Mouse (Mus musculus): Measurements from ENCODE around the gene Gdpd5. TPM values are rescaled to one million over a fixed set of nuclear protein-coding genes. Genes with fewer than 3 reads are reported as not detected.
"Not testable (repeated sequence)": the region's sequence is repeated elsewhere in the genome, so short reads cannot be mapped to it uniquely, and the experiment has no call there.

The Gdpd5 gene
- polyA plus RNA-seq, 1 experiment = 3.7 TPM

GRCm38 (mm10) chr7:99362137-99362536, 19.1 kb upstream of the Gdpd5 start:
- Histone ChIP-seq H3K9me3 (no peaks in the 10 kb centered on the region), H3K36me3 (replicated peaks; ENCODE audit: low read length) (no peaks in the 10 kb centered on the region), H3K4me1 (peaks cover 6% of the 10 kb centered on the region), H3K4me3 (replicated peaks) (no peak overlapping the region), H3K27me3 (replicated peaks) (peaks cover 74% of the 10 kb centered on the region)
- TF ChIP-seq GATA1 (IDR thresholded peaks at IDR 0.05; ENCODE audit: borderline replicate concordance, low read length) (no peak), FLI1 (IDR thresholded peaks at IDR 0.05; ENCODE audit: low read length) (no peak)

- H3K4me3 ChIP-seq (replicated peaks) = no peak overlapping the region
- H3K4me1 ChIP-seq = peaks cover 3% of the 10 kb centered on the region
- no peaks in the 10 kb centered on the region for H3K9me3 ChIP-seq
- no peak for TF ChIP-seq GATA1 (IDR thresholded peaks at IDR 0.05; ENCODE audit: borderline replicate concordance, low read length)
- TF ChIP-seq FLI1 (IDR thresholded peaks at IDR 0.05; ENCODE audit: low read length) = no peak
- no peaks in the 10 kb centered on the region for H3K36me3 ChIP-seq (replicated peaks; ENCODE audit: low read length)
- peaks cover 78% of the 10 kb centered on the region for H3K27me3 ChIP-seq (replicated peaks)
These were observed 16.1 kb upstream of the Gdpd5 start for GRCm38 (mm10) chr7:99365069-99365468.

DNA sequence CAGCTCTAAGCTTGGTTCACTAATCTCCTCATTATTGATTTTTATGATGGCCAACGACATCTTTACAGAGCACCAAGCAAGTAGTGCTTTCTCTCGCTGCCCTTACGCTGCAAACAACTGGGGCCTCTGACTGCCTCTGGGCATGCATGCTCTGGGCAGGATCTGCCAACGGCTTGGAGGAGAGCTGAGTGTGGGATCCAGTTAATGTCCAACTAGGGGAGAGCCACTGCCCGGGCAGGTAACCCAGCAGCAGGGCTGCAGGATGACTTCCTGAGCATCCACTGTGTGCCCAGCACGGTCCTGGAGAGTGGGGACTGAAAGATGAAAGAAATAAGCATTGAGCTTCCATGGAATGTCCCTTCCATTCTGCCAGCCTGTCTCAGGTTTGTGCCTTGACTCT, 14.5 kb upstream of the Gdpd5 start:
- no peaks in the 10 kb centered on the region for H3K36me3 ChIP-seq (replicated peaks; ENCODE audit: low read length)
- TF ChIP-seq FLI1 (IDR thresholded peaks at IDR 0.05; ENCODE audit: low read length) = no peak
- no peak for TF ChIP-seq GATA1 (IDR thresholded peaks at IDR 0.05; ENCODE audit: borderline replicate concordance, low read length)
- no peaks in the 10 kb centered on the region for H3K9me3 ChIP-seq
- H3K4me1 ChIP-seq = no peaks in the 10 kb centered on the region
- H3K27me3 ChIP-seq (replicated peaks) = peaks cover 84% of the 10 kb centered on the region
- no peak overlapping the region for H3K4me3 ChIP-seq (replicated peaks)

GRCm38 (mm10) chr7:99374325-99374724, 6.9 kb upstream of the Gdpd5 start:
- H3K4me1 ChIP-seq; H3K36me3 ChIP-seq (replicated peaks; ENCODE audit: low read length); H3K4me3 ChIP-seq (replicated peaks): not testable (repeated sequence)
- H3K9me3 ChIP-seq = peaks cover 13% of the 10 kb centered on the region
- peaks cover 77% of the 10 kb centered on the region for H3K27me3 ChIP-seq (replicated peaks)

DNA sequence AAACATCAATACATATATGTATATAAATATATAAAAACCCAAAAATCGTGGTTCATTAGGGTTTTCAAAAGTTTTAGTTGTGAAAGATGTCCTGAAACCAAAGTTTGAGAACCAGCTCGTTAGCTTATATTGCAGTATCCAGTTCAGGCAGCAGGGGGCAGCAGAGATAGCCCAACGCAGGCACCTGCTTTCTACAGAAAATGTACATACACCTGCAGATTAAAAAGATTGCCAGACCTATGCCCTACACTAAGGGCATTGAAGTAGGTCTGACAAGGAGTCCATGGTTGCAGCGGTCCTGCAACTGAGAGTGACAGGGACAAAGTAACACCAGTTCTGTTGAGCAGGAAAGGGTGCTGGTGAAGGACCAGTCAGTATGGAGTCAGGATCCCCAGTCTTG, 5.8 kb upstream of the Gdpd5 start:
- peaks cover 13% of the 10 kb centered on the region for H3K9me3 ChIP-seq
- H3K36me3 ChIP-seq (replicated peaks; ENCODE audit: low read length) = no peaks in the 10 kb centered on the region
- TF ChIP-seq GATA1 (IDR thresholded peaks at IDR 0.05; ENCODE audit: borderline replicate concordance, low read length) (no peak), FLI1 (IDR thresholded peaks at IDR 0.05; ENCODE audit: low read length) (no peak)
- H3K27me3 ChIP-seq (replicated peaks) = peaks cover 81% of the 10 kb centered on the region
- H3K4me1 ChIP-seq = peaks cover 2% of the 10 kb centered on the region
- H3K4me3 ChIP-seq (replicated peaks) = no peak overlapping the region

DNA sequence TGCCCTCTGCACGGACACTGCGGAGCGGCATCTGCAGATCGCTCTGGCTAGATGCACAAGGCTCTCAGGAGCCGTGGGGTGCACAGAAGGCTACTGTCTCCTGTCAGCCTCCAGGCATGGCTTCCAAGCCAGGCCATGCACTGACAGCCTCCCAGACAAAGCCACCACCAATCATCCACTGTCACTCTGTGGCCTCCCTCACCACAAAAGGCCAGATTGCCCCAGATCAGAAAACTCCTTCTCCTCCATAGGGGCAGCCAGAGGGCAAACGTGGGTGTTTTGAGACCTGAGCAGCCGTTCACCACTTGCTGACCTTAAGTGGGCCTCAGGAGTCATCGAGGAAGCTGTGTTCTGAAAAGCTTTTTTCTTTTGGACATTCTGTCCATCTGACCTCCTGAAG, 2.3 kb upstream of the Gdpd5 start:
- Histone ChIP-seq H3K36me3 (replicated peaks; ENCODE audit: low read length) (no peaks in the 10 kb centered on the region), H3K4me1 (peaks cover 27% of the 10 kb centered on the region), H3K27me3 (replicated peaks) (peaks cover 85% of the 10 kb centered on the region)

DNA sequence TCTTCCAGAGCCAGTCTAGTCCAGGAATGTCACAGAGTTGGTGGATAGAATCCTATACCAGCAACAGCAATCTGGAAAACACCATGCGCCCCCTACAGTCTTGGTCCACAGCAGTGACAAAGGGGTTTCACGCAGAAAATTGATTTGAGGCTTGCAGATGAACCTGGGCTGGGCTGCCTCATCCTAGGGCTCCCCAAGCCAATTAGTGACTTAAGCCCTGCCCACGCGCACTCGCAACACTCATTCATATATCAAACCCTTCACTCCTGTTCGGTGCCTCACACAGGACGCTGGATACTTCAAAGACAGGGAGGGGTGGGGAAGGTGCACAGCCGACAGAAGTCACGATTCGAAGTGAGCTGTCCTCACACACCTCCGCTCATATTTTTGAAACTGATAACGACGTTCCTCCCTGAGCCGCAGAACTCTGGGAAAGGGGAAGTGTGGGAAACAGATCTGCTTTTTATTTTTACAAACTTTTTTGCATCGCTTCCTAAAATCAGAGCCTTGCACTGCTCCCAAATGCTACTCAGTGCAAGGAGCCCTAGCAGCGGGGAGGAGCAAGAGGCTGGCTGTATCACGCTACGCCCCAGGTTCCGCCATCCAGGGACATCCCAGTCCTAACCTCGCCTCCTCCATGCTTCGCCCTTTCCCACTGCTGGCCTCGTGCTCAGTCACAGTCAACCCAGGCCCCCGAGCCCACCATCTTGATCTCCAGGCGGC, 562 bp upstream of the Gdpd5 start:
- no peaks in the 10 kb centered on the region for H3K36me3 ChIP-seq (replicated peaks; ENCODE audit: low read length)
- H3K4me3 ChIP-seq (replicated peaks) = peak overlapping the region; percentile 93
- peaks cover 38% of the 10 kb centered on the region for H3K4me1 ChIP-seq
- peaks cover 13% of the 10 kb centered on the region for H3K9me3 ChIP-seq
- TF ChIP-seq FLI1 (IDR thresholded peaks at IDR 0.05; ENCODE audit: low read length) (no peak), GATA1 (IDR thresholded peaks at IDR 0.05; ENCODE audit: borderline replicate concordance, low read length) (no peak)
- H3K27me3 ChIP-seq (replicated peaks) = peaks cover 96% of the 10 kb centered on the region

More for the DNA sequence above, 2.3 kb upstream of the Gdpd5 start:
- no peak overlapping the region for H3K4me3 ChIP-seq (replicated peaks)
- peaks cover 13% of the 10 kb centered on the region for H3K9me3 ChIP-seq
- no peak for TF ChIP-seq GATA1 (IDR thresholded peaks at IDR 0.05; ENCODE audit: borderline replicate concordance, low read length)
- TF ChIP-seq FLI1 (IDR thresholded peaks at IDR 0.05; ENCODE audit: low read length) = no peak

GRCm38 (mm10) chr7:99382088-99383000, 1.1 kb downstream of the Gdpd5 start:
- Histone ChIP-seq H3K9me3 (no peaks in the 10 kb centered on the region), H3K27me3 (replicated peaks) (peaks cover 98% of the 10 kb centered on the region), H3K4me3 (replicated peaks) (peak overlapping the region; percentile 93)

GRCm38 (mm10) chr7:99383246-99383645, 2.0 kb downstream of the Gdpd5 start:
- Histone ChIP-seq H3K27me3 (replicated peaks) (peaks cover 97% of the 10 kb centered on the region), H3K36me3 (replicated peaks; ENCODE audit: low read length) (no peaks in the 10 kb centered on the region), H3K4me3 (replicated peaks) (no peak overlapping the region), H3K9me3 (no peaks in the 10 kb centered on the region), H3K4me1 (peaks cover 41% of the 10 kb centered on the region)
- TF ChIP-seq GATA1 (IDR thresholded peaks at IDR 0.05; ENCODE audit: borderline replicate concordance, low read length) = no peak
- no peak for TF ChIP-seq FLI1 (IDR thresholded peaks at IDR 0.05; ENCODE audit: low read length)

More at GRCm38 (mm10) chr7:99382088-99383000, 1.1 kb downstream of the Gdpd5 start:
- Histone ChIP-seq H3K4me1 (peaks cover 40% of the 10 kb centered on the region), H3K36me3 (replicated peaks; ENCODE audit: low read length) (no peaks in the 10 kb centered on the region)
- no peak for TF ChIP-seq GATA1 (IDR thresholded peaks at IDR 0.05; ENCODE audit: borderline replicate concordance, low read length)
- no peak for TF ChIP-seq FLI1 (IDR thresholded peaks at IDR 0.05; ENCODE audit: low read length)

- TF ChIP-seq GATA1 (IDR thresholded peaks at IDR 0.05; ENCODE audit: borderline replicate concordance, low read length) (no peak), FLI1 (IDR thresholded peaks at IDR 0.05; ENCODE audit: low read length) (no peak)
- Histone ChIP-seq H3K27me3 (replicated peaks) (peaks cover 97% of the 10 kb centered on the region), H3K4me1 (peaks cover 41% of the 10 kb centered on the region), H3K36me3 (replicated peaks; ENCODE audit: low read length) (no peaks in the 10 kb centered on the region), H3K9me3 (no peaks in the 10 kb centered on the region), H3K4me3 (replicated peaks) (peak overlapping the region; percentile 53)
These were observed 2.9 kb downstream of the Gdpd5 start for GRCm38 (mm10) chr7:99384101-99384611.
